Mouse (Mus musculus): ENCODE results near the gene Rs1.

- TF ChIP-seq POLR2A (IDR thresholded peaks at IDR 0.05; ENCODE audit: insufficient read depth, low read depth, low read length) (no peak), CTCF (IDR thresholded peaks at IDR 0.05; ENCODE audit: insufficient read depth, low read depth, low read length) (no peak)
Measured at GRCm38 (mm10) chrX:160804409-160805150, 36.8 kb downstream of the Rs1 start.

Data from olfactory bulb, adult 2 months (tissue).